Mouse (Mus musculus): ENCODE measurements around the gene Pip5k1c.

Pip5k1c gene

DNA sequence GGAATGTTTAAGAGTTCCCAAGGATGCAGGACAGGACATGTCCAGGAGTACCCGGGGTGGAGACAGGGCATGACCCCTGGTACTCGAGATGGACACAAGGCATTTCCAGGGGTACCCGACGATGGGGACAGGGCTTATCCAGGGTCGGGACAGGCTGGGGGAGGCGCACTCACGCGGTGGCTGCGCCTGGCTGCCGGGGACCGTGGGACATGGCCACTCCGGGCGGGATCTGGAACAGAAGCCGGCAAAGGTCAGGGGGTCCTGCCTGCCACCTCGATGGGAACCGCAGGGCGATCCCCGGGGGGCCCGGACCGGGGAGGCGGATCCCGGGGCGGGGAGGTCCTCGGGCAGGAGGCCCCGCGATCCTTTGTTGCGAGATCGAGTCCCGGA is 57.2 kb downstream of the Pip5k1c start:
- no peak for DNase-seq (ENCODE audit: low spot score in 2 of 2)

DNA sequence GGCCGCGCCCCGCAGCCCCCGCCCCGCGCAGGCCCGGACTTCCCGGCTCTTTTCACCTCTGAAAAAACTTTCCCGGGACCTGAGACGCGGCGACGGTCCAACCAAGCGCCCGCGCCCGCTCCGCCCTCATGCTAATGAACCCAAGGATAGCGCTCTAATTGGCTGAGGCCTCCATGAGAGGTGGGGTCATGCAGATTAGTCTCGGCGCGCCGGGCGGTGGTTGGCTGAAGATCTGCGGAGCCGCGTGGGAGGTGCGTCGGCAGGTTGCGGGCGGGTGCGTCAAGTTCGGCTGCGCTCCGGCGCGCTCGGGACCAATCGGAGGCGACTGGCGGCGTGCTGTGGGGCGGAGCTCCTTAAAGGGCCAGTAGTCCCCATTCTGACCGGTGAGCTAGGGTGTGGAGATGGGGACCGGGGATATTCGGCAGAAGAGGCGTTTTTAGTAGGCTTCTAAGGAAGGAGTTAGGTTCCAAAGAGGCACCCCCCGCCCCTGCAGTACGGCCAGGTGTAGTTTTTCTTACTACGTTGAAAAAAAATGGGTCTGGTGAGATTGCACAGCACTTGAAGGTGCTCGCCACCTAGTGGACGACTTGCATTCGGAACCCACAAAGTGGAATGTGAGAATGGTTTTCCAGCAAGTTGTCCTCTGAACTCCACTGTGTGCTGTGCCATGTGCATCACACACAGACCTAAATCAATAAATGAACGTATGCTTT is 57.7 kb downstream of the Pip5k1c start, which contains the start of gene Hmg20b:
TSS of gene Hmg20b (minus strand) at position 130 of the 713 bp plus-strand sequence.
- peak; percentile 99 for DNase-seq (ENCODE audit: low spot score in 2 of 2)

GRCm38 (mm10) chr10:81351678-81352291 is 59.0 kb downstream of the Pip5k1c start:
- DNase-seq (ENCODE audit: low spot score in 2 of 2) = peak; percentile 59 to 60

DNA sequence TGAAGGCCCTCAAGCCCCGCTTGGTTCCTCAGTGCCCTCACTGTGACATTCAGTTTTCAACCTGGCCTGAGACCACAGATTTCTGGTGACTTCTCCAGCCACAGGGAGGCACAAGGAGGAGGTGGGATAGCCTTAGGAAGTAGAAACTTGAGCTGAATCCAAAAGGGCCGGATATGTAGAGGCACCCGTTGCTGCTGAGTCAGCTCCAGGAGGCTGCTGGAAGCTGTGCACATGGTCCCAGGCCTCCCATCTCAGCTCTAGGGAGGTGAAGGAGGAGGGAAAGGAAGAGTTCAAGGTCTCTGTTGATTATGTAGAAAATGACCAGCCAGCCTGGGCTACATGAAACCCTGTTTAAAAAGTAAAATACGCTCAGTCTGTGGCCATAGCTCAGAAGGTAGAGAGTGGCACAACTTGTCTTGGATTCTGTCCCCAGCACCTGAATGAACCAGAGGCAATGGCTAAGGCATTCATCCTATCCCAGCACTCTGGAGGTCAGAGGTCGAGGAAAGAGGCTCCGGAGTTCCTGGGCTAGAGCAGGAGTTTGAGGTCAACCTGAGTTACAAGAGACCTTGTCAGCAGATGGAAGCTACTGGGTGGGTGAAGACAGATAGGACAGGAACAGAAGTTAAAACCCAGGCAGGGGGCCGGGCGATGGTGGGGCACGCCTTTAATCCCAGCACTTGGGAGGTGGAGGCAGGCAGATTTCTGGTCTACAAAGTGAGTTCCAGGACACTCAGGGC is 62.1 kb downstream of the Pip5k1c start:
- no peak for DNase-seq (ENCODE audit: low spot score in 2 of 2)

- DNase-seq (ENCODE audit: low spot score in 2 of 2) = no peak
These were observed 62.8 kb downstream of the Pip5k1c start for GRCm38 (mm10) chr10:81355533-81355932.

DNA sequence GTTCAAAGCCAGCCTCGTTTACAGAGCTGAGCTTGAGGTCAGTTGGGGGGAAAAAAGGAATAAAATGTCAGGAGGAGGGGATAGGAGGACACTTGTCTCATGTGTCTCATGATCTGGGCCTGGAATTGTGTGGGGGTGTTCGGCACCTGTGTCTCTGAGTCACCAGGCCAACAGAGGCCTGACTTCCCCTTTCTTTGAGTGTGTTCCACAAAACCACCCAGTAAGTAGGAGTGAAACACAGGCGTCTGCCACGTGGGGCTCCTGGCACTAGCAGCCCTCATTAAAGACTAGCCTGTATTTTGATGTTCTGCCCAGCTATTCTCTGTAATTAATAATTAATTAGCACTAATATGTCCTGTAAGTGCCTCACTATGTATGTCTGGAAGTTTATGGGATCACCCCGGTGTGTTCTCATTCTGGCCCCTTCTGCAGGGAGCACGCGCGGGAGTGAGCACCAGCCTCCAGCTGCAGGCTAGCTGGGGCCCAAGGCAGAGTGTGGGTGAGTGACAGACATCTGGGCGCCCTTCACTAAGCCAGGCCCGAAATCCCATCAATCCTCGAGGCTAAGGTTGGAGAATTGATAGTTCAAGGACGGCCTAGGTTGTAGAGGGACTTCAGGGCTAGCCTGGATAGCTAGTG is 63.7 kb downstream of the Pip5k1c start:
- no peak for DNase-seq (ENCODE audit: low spot score in 2 of 2)

GRCm38 (mm10) chr10:81356991-81357844 is 64.5 kb downstream of the Pip5k1c start, which contains the start of gene Mfsd12:
Gene Mfsd12, plus strand, starts transcription at chr10:81357491.
- DNase-seq (ENCODE audit: low spot score in 2 of 2) = peak; percentile 84 to 90

GRCm38 (mm10) chr10:81358209-81358608 is 65.4 kb downstream of the Pip5k1c start:
- DNase-seq (ENCODE audit: low spot score in 2 of 2) = no peak

GRCm38 (mm10) chr10:81358841-81359240 is 66.1 kb downstream of the Pip5k1c start:
- no peak for DNase-seq (ENCODE audit: low spot score in 2 of 2)

GRCm38 (mm10) chr10:81360721-81361120 is 68.0 kb downstream of the Pip5k1c start:
- no peak for DNase-seq (ENCODE audit: low spot score in 2 of 2)

- DNase-seq (ENCODE audit: low spot score in 2 of 2) = no peak
These were observed 69.7 kb downstream of the Pip5k1c start for GRCm38 (mm10) chr10:81362336-81362949.

DNA sequence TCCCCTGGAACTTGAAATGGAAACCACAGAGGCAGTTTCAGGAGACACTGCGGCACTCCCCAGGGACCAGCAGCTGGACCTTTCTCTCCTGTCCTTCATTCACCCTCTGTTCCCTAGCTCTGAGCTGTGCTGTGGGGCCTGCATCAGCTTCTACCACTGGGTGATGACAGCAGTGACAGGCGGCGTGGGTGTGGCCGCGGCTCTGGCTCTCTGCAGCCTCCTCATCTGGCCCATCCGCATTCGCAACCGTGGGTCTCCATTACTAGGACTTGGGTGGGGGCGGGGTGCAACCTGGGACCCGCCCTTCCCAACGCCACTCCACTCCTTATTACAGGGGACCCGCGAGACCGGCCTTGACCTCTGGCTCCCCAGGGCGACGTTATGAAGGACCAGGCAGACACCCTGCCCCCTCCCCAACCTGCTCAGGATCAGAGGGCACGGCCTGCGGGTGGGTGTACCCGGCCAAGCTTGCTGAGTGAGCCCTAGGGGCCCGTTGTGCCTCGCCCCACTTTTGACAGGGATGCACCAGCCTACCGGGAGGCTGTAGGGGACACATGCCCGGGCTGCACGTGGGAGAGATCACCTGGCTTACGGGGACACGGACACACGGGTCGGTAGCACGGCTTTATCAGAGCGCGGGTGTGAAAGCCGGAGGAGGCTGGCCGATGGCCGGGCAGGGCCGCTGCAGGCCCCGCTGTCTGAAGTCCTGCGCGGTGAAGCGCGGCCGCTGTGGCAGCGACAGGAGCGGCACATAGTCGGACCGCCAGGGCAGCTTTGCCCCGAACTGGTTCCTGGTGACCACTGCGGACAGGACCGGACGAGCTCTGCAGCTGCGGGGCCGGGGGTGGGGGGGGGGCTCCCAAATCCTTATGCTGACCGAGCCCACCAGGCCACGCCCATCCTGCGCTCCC is 70.9 kb downstream of the Pip5k1c start:
- no peak for DNase-seq (ENCODE audit: low spot score in 2 of 2)

GRCm38 (mm10) chr10:81364666-81365065 is 71.9 kb downstream of the Pip5k1c start:
- no peak for DNase-seq (ENCODE audit: low spot score in 2 of 2)

GRCm38 (mm10) chr10:81365073-81365472 is 72.3 kb downstream of the Pip5k1c start:
- no peak for DNase-seq (ENCODE audit: low spot score in 2 of 2)

DNA sequence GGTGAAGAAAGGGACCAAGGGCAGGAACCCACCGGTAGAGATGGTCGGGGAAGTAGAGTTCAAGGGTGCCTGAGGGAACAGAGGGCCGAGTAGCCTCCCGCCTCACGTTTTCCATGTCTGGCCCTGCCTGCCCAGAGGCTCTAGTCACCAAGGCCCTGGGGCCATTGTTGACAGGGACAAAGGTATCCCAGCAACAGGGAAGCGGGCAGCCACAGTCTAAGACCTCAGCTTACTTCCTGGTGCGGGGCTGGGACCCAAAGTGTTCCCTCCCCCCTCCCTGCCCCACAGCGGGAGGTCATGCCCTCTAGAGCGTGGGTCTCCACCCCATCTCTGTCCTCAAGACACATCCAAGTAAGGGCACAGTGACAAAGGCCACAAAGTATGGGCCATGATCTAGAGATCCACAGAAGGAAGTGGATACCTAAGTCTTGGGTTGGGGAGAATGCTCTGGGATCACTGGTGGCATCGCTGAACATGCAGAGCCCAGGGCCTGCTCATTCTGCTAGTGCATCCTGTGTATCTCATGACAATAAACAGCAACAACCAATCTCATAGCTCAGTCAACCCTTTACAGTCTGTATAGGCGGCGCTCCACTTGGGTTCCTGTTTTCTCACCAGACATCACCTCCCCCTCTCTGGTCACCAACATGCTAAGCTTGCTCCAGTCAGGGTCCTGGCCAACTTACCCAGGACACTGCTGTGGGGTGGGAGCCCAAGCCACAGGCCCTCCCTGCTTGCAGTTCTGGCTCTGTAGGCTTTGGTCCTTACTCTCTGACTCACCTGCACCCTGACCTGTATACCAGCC is 73.1 kb downstream of the Pip5k1c start, which contains the start of gene 4930404N11Rik:
TSS of gene 4930404N11Rik (minus strand) at position 145 of the 805 bp plus-strand sequence.
- no peak for DNase-seq (ENCODE audit: low spot score in 2 of 2)

DNA sequence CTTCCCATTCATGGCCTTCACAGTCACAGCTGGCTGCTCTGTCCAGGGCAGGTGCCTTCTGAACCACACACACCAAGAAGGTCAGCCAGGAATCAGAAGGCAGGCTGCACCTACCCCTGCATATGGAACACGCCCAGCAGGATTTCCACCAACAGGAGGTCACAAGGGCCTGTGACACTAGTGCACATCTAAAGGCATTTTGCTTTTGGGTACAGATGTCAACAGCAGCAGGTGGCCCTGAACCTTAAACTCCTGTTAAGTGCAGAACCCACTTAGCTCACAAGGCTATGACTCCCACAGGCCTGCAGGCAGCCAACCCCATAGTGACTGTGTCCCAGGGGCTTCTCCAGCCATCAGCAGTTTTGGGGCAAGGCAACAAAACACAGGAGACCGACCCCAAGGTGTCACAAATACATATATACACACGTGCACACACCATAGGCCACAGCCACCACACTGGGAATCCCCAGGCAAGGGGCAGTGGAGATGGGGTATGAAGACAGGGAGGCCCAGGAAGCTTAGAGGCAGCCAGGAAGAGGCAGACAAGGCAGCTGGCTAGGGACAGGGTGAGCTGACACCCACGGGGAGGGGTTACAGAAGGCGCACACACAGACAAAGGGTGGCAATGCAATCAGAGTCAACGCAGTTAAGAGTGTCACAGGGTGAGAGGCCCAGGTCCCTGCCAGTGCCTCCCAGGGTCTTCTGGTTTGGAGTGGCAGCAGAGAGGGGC is 73.9 kb downstream of the Pip5k1c start:
- DNase-seq (ENCODE audit: low spot score in 2 of 2) = no peak

DNA sequence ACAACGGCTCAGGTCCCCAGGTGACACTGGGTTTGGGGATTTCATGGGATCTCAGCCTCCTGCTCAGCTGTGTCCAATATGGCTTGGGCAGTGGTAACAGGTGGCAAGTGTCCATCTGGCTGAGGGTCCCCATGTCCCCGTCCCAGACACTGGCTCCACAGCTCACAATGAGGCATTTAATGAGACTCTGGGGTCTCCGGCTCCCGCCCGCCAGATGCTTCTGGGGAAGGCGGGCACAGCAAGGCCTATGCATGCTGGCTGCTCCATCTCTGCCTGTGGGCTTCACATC is 74.4 kb downstream of the Pip5k1c start:
- DNase-seq (ENCODE audit: low spot score in 2 of 2) = no peak
